Mouse (Mus musculus): ENCODE results near the gene Itga6. TPM values are rescaled to one million over a fixed set of nuclear protein-coding genes. Genes with fewer than 3 reads are reported as not detected.

Itga6 gene
- polyA plus RNA-seq (2012; ENCODE audit: insufficient read depth, insufficient read length, missing spikeins) = 144 and 160 TPM in 2 replicates

DNA sequence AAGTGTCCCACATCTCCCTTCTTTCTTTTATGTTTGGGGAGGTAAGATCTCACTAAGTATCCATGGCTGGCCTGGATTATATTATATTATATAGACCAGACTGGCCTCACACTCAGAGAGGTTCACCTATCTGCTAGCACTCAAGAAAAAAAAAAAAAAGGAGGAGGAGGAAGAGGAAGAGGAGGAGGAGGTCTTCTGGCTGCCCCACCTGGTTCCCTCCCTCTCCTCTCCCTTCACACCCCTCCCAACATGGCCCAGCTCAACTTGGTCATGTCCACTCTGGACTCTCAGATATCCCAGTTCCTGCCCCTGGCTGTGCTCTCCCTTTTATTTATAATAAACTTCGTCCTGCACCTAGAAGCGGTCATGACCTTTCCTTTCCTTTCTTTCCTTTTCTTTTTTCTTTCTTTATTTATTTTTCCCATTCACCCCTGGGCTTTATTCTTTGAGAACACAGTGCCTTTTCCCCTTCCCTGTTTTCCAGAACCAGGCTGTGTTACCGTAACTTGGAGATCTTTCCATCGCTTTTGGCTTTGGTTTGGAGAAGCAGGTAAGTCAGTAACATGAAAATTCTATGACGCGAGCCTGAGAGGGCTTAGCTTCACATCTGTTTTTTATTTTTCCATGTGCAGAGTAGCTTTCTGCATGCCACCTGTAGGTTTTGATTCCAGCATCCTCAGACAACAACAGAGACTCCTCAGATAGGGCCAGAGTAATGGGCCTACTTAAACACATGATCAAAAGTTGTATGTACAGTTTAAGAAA, at the start of gene Itga6:
TSS of gene Itga6 (plus strand) at position 7 of the 765 bp plus-strand sequence.
- Histone ChIP-seq H3K4me1 (ENCODE audit: control insufficient read depth, insufficient read depth, low read length) (peaks cover 45% of the 10 kb centered on the region), H3K4me3 (ENCODE audit: insufficient read depth, low read length) (no peak within 1 kb of the TSS), H3K27ac (ENCODE audit: insufficient read depth, low read depth, low read length) (peak within 1 kb of the TSS; percentile 87)
- no peak for TF ChIP-seq POLR2A (IDR thresholded peaks at IDR 0.05; ENCODE audit: borderline replicate concordance, low read depth, low read length)
- TF ChIP-seq CTCF (IDR thresholded peaks at IDR 0.05; ENCODE audit: low read depth, low read length) = no peak

DNA sequence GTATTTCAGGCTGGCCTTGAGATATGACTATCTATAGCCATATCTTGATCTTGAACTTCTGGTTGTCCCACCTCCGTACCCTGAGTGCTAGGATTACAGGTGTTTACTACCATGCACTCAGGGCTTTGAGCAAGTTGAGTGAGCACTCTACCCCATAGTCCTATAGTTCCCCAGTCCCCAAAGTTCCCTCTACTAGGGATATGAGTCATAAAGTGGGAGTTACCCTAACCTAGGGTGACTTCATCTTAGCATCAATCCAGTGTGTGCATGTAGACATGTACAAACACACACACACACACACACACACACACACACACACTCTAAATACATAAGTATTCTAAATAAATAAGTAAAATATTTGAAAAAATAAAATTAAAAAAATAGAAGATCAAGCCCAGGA, 48.6 kb upstream of the Itga6 start:
- Histone ChIP-seq H3K4me3 (ENCODE audit: insufficient read depth, low read length) (no peak overlapping the region), H3K4me1 (ENCODE audit: control insufficient read depth, insufficient read depth, low read length) (peaks cover 27% of the 10 kb centered on the region), H3K27ac (ENCODE audit: insufficient read depth, low read depth, low read length) (no peak overlapping the region)
- TF ChIP-seq POLR2A (IDR thresholded peaks at IDR 0.05; ENCODE audit: borderline replicate concordance, low read depth, low read length) (no peak), CTCF (IDR thresholded peaks at IDR 0.05; ENCODE audit: low read depth, low read length) (no peak)

- TF ChIP-seq CTCF (IDR thresholded peaks at IDR 0.05; ENCODE audit: low read depth, low read length) (no peak), POLR2A (IDR thresholded peaks at IDR 0.05; ENCODE audit: borderline replicate concordance, low read depth, low read length) (no peak)
- no peak overlapping the region for H3K27ac ChIP-seq (ENCODE audit: insufficient read depth, low read depth, low read length)
- peaks cover 27% of the 10 kb centered on the region for H3K4me1 ChIP-seq (ENCODE audit: control insufficient read depth, insufficient read depth, low read length)
- no peak overlapping the region for H3K4me3 ChIP-seq (ENCODE audit: insufficient read depth, low read length)
These were observed 47.7 kb upstream of the Itga6 start for GRCm38 (mm10) chr2:71697408-71698336.

DNA sequence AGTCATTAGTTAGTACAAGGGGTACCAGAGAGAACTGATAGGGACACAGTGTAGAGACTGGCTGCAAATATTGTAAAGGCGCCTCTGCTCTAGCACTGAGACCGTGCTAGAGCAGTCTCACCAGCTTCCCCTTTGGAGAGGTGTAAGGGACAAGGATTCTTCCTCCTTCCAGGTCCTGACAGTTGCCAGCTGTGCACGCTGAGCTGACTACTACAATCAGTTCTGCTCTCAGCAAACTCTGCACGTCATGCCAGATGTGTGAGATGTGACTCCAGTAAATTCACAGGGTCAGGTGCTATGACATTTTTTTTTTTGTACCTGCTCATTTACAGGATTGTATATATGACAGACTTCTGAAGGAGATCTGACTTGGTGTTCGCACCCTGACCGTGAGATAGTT, 47.0 kb upstream of the Itga6 start:
- Histone ChIP-seq H3K4me3 (ENCODE audit: insufficient read depth, low read length) (no peak overlapping the region), H3K27ac (ENCODE audit: insufficient read depth, low read depth, low read length) (peak overlapping the region; percentile 65), H3K4me1 (ENCODE audit: control insufficient read depth, insufficient read depth, low read length) (peaks cover 27% of the 10 kb centered on the region)
- no peak for TF ChIP-seq CTCF (IDR thresholded peaks at IDR 0.05; ENCODE audit: low read depth, low read length)
- no peak for TF ChIP-seq POLR2A (IDR thresholded peaks at IDR 0.05; ENCODE audit: borderline replicate concordance, low read depth, low read length)

DNA sequence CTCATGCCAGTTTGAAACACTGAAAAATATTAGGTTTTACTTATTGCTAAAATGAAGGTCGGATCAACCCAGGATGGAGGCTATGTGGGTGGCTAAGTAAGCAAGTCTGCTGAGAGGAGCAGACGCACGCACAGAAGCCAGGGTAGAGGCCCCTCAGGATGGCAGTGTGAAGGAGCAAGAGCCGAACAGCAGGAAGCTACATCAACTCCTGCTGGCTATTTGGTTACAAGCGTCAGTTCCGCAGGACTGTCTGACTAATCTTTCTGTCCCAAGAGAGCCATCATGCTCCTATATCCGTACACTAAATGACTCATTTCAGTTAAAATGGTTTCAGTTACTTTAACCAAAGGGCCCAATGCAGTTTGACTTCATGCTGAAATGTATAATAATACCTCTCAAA, 46.5 kb upstream of the Itga6 start:
- Histone ChIP-seq H3K4me3 (ENCODE audit: insufficient read depth, low read length) (no peak overlapping the region), H3K4me1 (ENCODE audit: control insufficient read depth, insufficient read depth, low read length) (peaks cover 27% of the 10 kb centered on the region), H3K27ac (ENCODE audit: insufficient read depth, low read depth, low read length) (peak overlapping the region; percentile 65)
- TF ChIP-seq CTCF (IDR thresholded peaks at IDR 0.05; ENCODE audit: low read depth, low read length) (no peak), POLR2A (IDR thresholded peaks at IDR 0.05; ENCODE audit: borderline replicate concordance, low read depth, low read length) (no peak)

DNA sequence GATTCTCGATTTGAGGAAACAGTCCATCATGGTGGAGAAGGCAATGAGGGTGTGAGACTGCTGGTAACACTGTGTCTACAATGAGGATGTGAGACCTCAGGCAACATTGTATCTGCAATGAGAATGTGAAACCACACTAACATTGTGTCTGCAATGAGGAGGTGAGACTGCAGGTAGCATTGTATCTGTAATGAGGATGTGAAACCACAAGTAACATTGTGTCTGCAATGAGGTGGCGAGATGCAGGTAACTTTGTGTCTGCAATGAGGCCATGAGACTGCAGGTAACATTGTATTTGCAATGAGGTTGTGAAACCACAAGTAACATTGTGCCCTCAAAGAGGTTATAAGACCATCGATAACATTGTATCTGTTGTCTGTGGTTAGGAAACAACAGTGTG, 44.1 kb upstream of the Itga6 start:
- no peak overlapping the region for H3K27ac ChIP-seq (ENCODE audit: insufficient read depth, low read depth, low read length)
- no peak overlapping the region for H3K4me3 ChIP-seq (ENCODE audit: insufficient read depth, low read length)
- H3K4me1 ChIP-seq (ENCODE audit: control insufficient read depth, insufficient read depth, low read length) = peaks cover 25% of the 10 kb centered on the region
- no peak for TF ChIP-seq POLR2A (IDR thresholded peaks at IDR 0.05; ENCODE audit: borderline replicate concordance, low read depth, low read length)
- TF ChIP-seq CTCF (IDR thresholded peaks at IDR 0.05; ENCODE audit: low read depth, low read length) = no peak

GRCm38 (mm10) chr2:71704309-71704708, 41.1 kb upstream of the Itga6 start:
- no peak for TF ChIP-seq POLR2A (IDR thresholded peaks at IDR 0.05; ENCODE audit: borderline replicate concordance, low read depth, low read length)
- TF ChIP-seq CTCF (IDR thresholded peaks at IDR 0.05; ENCODE audit: low read depth, low read length) = no peak
- Histone ChIP-seq H3K4me1 (ENCODE audit: control insufficient read depth, insufficient read depth, low read length) (peaks cover under 1% of the 10 kb centered on the region; the same call in 1 of the 2 replicates), H3K27ac (ENCODE audit: insufficient read depth, low read depth, low read length) (no peak overlapping the region), H3K4me3 (ENCODE audit: insufficient read depth, low read length) (no peak overlapping the region)

DNA sequence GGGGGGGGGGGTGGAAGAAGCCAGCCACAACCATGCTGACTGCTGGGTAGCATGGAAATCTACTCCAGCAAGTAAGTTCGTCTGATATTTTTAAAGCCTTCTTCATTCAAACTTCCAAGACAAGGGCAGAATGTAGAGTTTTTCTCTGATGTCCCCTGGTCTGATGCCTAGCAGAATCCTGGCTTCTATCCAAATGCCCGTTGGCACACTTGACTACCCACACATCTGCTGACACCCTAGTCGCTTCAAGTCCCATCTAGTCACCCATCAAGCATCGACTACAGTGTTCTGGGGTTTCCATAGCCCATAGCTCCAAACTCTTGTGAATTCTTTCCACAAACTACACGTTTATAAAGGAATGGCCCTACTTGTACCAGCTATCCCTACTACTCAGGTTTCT, 36.5 kb upstream of the Itga6 start:
- TF ChIP-seq POLR2A (IDR thresholded peaks at IDR 0.05; ENCODE audit: borderline replicate concordance, low read depth, low read length) = no peak
- TF ChIP-seq CTCF (IDR thresholded peaks at IDR 0.05; ENCODE audit: low read depth, low read length) = no peak
- Histone ChIP-seq H3K4me1 (ENCODE audit: control insufficient read depth, insufficient read depth, low read length) (no peaks in the 10 kb centered on the region), H3K4me3 (ENCODE audit: insufficient read depth, low read length) (no peak overlapping the region), H3K27ac (ENCODE audit: insufficient read depth, low read depth, low read length) (no peak overlapping the region)

DNA sequence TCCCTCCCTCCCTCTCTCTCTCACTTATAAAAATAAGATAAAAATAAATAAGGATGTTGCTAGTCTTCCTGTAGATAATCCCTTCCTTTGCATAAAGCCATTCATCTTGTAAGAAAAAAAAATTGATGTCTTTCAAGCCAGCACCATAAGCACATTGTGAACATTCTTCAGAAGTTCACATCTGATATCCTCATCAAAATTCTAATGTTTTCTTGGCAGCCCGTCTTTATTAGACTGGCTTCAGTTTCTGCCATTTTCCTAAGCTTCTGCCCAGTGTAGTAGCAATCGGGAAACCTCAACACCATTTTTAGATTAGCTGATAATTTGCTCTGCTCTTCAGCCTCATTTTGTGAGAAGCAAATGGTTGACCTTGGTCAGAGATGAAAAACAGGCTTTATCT, 33.8 kb upstream of the Itga6 start:
- Histone ChIP-seq H3K4me1 (ENCODE audit: control insufficient read depth, insufficient read depth, low read length) (no peaks in the 10 kb centered on the region), H3K27ac (ENCODE audit: insufficient read depth, low read depth, low read length) (no peak overlapping the region), H3K4me3 (ENCODE audit: insufficient read depth, low read length) (no peak overlapping the region)
- no peak for TF ChIP-seq CTCF (IDR thresholded peaks at IDR 0.05; ENCODE audit: low read depth, low read length)
- TF ChIP-seq POLR2A (IDR thresholded peaks at IDR 0.05; ENCODE audit: borderline replicate concordance, low read depth, low read length) = no peak

DNA sequence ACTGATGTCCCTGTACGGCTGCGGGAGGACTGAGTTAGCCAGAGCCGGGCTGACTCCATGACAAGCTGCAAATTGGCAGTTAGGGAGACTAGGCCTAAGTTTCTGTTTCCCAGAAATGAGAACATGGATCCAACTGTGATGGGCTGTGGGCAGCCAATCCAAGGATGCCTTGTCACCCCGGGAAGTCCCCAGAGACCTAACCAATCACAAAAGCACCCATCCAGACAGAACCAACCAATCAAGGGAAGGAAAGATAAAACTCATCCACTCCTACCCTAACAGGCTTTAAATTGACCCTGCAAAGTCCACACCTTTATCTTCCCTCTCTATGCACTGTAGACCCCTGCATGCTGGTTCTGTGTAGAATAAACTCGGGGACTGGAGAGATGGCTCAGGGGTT, 31.0 kb upstream of the Itga6 start:
- Histone ChIP-seq H3K27ac (ENCODE audit: insufficient read depth, low read depth, low read length) (no peak overlapping the region), H3K4me3 (ENCODE audit: insufficient read depth, low read length) (no peak overlapping the region), H3K4me1 (ENCODE audit: control insufficient read depth, insufficient read depth, low read length) (no peaks in the 10 kb centered on the region)
- TF ChIP-seq CTCF (IDR thresholded peaks at IDR 0.05; ENCODE audit: low read depth, low read length) (no peak), POLR2A (IDR thresholded peaks at IDR 0.05; ENCODE audit: borderline replicate concordance, low read depth, low read length) (no peak)
